In the genomic region with DNA sequence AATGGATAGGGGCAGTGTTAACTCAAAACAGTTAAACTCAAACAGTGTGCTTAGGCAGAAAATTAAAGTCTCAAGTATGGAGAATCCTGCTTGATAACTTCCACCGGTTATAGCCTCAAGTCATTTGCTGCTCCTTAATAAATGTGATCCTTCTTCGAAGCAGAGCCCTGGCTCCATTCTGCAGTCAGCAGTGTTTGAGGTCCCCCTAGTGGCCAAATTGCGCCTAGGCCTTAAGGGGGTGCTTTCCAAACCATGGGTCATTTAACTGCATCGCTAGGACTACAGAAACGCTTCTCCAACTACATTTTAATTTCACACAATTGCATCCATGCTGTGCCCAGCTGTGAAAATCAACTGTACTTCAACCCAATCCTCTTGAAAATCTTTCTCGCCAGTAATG, we compare ENCODE assay signal across 9 mouse cellular contexts. TPM values are rescaled to one million over a fixed set of nuclear protein-coding genes. Genes with fewer than 3 reads are reported as not detected.
DNase-seq lines count a peak whose midpoint lies in the region; ATAC-seq and TF ChIP-seq lines count a peak whose summit lies in the region.
"Had no signal": no experiment of that assay in that cellular context is flagged by ENCODE, and none has a peak within 500 bp of the region (broad histone marks: within the 10 kb centered on the region; RNA-seq: fewer than 3 reads in every experiment).

No protein-coding gene starts in this region.

- WGBS in intestine, embryonic 14.5 days, result 5% methylated on average over 6 of the region's 6 CpGs

- peak; percentile 46 for DNase-seq in adipocyte (ENCODE audit: low spot score)
- DNase-seq in cerebellum, postnatal 10 days, result peak; percentile 91 to 93
- peak; percentile 68 to 82 for DNase-seq in frontal cortex, postnatal 25 days (ENCODE audit: low spot score in 2 of 2)
- peak; percentile 94 for DNase-seq in intestine, embryonic 14.5 days (ENCODE audit: low spot score)
- DNase-seq in left cerebral cortex, adult 2 months (ENCODE audit: extremely low spot score in 1 of 2, low spot score in 2 of 2), result peak; percentile 74 to 89
- peak; percentile 81 for DNase-seq in right cerebral cortex, postnatal 14 days

- no peak overlapping the region for H3K4me3 ChIP-seq in intestine, embryonic 14.5 days (ENCODE audit: low read depth, low read length)
- no peak overlapping the region for H3K4me3 ChIP-seq in left cerebral cortex, adult 2 months
- H3K4me3 ChIP-seq: megakaryocyte, embryonic 14.5 days had no signal

- H3K9ac ChIP-seq in intestine, embryonic 14.5 days (ENCODE audit: low read length), result no peak overlapping the region

- intact Hi-C loops in left cerebral cortex, adult 2 months (cut with DNase I), result loop anchor here (1.0 to 10.0 kb wide), 6 partner anchors 50 to 374 kb away; no protein-coding TSS in a partner anchor

- H3K4me2 ChIP-seq in intestine, embryonic 14.5 days (ENCODE audit: low read length), result no peak overlapping the region

- peaks cover 2% of the 10 kb centered on the region; the same call in 1 of the 2 replicates for H3K9me3 ChIP-seq in intestine, embryonic 14.5 days (ENCODE audit: control insufficient read depth, low read length)

- no peaks in the 10 kb centered on the region for H3K36me3 ChIP-seq in intestine, embryonic 14.5 days (ENCODE audit: control insufficient read depth, insufficient read depth, low read length)

- H3K27ac ChIP-seq in intestine, embryonic 14.5 days (ENCODE audit: low read depth), result no peak overlapping the region
- H3K27ac ChIP-seq in left cerebral cortex, adult 2 months, result no peak overlapping the region

- peak; percentile 99 for TF ChIP-seq CTCF in left cerebral cortex, adult 2 months (IDR thresholded peaks at IDR 0.05)

- peak; percentile 72 for ATAC-seq in intestine, embryonic 14.5 days (replicated peaks; ENCODE audit: low FRiP score, low TSS enrichment, low read depth)
- ATAC-seq in megakaryocyte progenitor cell, adult 5-6 weeks (replicated peaks; ENCODE audit: poor library complexity), result peak; percentile 97
- no peak for ATAC-seq in monocyte, adult 5-6 weeks (replicated peaks; ENCODE audit: insufficient number of reproducible peaks, low FRiP score, low TSS enrichment, poor library complexity, severe bottlenecking)

- H3K27me3 ChIP-seq in intestine, embryonic 14.5 days (replicated peaks; ENCODE audit: control insufficient read depth, insufficient read depth, low read length), result no peaks in the 10 kb centered on the region
- H3K27me3 ChIP-seq: megakaryocyte, embryonic 14.5 days had no signal

- H3K4me1 ChIP-seq in intestine, embryonic 14.5 days (replicated peaks; ENCODE audit: control insufficient read depth, insufficient read depth, low read length), result 0 out of 2 replicates have a peak, but pooled peaks cover 3% of the 10 kb centered on the region
- H3K4me1 ChIP-seq: megakaryocyte, embryonic 14.5 days had no signal

RNA-seq across cellular contexts. Expression of a gene that starts 2.4 kb away (rescaled TPM):
- polyA plus RNA-seq in intestine, embryonic 14.5 days (2014; fragmentation: Nextera tagmentation; extraction: Ambion mirVana), result 0.35 and 0.70 TPM in 2 replicates
- total RNA-seq in left cerebral cortex, adult 2 months (2021), result 1 to 10 TPM in 1 of 2 experiments, under 1 TPM in 1; 0.87 to 1.6 TPM
- not detected in 2 replicates for total RNA-seq in megakaryocyte progenitor cell, adult 5-6 weeks (2015)
- total RNA-seq in megakaryocyte progenitor cell, adult 5-6 weeks (2017), result not detected in 2 replicates
- total RNA-seq in monocyte, adult 5-6 weeks (2017), result not detected in 3 replicates
